Mouse (Mus musculus) cerebellum, adult 11 months (tissue): Measurements from ENCODE around the gene Nhs.

Experiments used
- DNase-seq: peaks from one replicate; pipeline ENCODE4 v3.0.0; 2022

The Nhs gene

GRCm38 (mm10) chrX:162159637-162160611 lies at the start of gene Nhs:
Gene Nhs (minus strand): TSS chrX:162159730.
- peak; percentile 37 for DNase-seq

- DNase-seq, result no peak
Measured at GRCm38 (mm10) chrX:162206350-162206884, 46.9 kb upstream of the Nhs start.

GRCm38 (mm10) chrX:162158743-162159636 lies 540 bp downstream of the Nhs start:
- DNase-seq, result peak; percentile 6

- DNase-seq, result no peak
Measured at GRCm38 (mm10) chrX:162158142-162158541, 1.4 kb downstream of the Nhs start.

- no peak for DNase-seq
Measured at GRCm38 (mm10) chrX:162137807-162138206, 21.7 kb downstream of the Nhs start.

GRCm38 (mm10) chrX:162113257-162113656 lies 46.3 kb downstream of the Nhs start:
- no peak for DNase-seq

- no peak for DNase-seq
Measured at GRCm38 (mm10) chrX:162102802-162103434, 56.6 kb downstream of the Nhs start.

GRCm38 (mm10) chrX:162098364-162098763 lies 61.2 kb downstream of the Nhs start:
- DNase-seq, result no peak

GRCm38 (mm10) chrX:162087291-162087690 lies 72.2 kb downstream of the Nhs start:
- DNase-seq, result peak; percentile 1

- no peak for DNase-seq
Measured at GRCm38 (mm10) chrX:162085897-162086200, 73.7 kb downstream of the Nhs start.

- DNase-seq, result no peak
Measured at GRCm38 (mm10) chrX:162085062-162085896, 74.3 kb downstream of the Nhs start.

- DNase-seq, result no peak
Measured at GRCm38 (mm10) chrX:162063164-162063563, 96.4 kb downstream of the Nhs start.

- DNase-seq, result no peak
Measured at GRCm38 (mm10) chrX:162055635-162056034, 103.9 kb downstream of the Nhs start.

- DNase-seq, result no peak
Measured at GRCm38 (mm10) chrX:162053566-162053965, 106.0 kb downstream of the Nhs start.

GRCm38 (mm10) chrX:162052534-162052933 lies 107.0 kb downstream of the Nhs start:
- DNase-seq, result no peak

- no peak for DNase-seq
Measured at GRCm38 (mm10) chrX:162049616-162050015, 109.9 kb downstream of the Nhs start.

GRCm38 (mm10) chrX:162045527-162045926 lies 114.0 kb downstream of the Nhs start:
- no peak for DNase-seq

GRCm38 (mm10) chrX:162044109-162044508 lies 115.4 kb downstream of the Nhs start:
- DNase-seq, result no peak

GRCm38 (mm10) chrX:162025210-162025953 lies 134.1 kb downstream of the Nhs start:
- no peak for DNase-seq

- no peak for DNase-seq
Measured at GRCm38 (mm10) chrX:162021724-162022123, 137.8 kb downstream of the Nhs start.

GRCm38 (mm10) chrX:162020039-162020566 lies 139.4 kb downstream of the Nhs start:
- DNase-seq, result no peak
